25 mouse cellular contexts compared by ENCODE assay signal in the genomic region with DNA sequence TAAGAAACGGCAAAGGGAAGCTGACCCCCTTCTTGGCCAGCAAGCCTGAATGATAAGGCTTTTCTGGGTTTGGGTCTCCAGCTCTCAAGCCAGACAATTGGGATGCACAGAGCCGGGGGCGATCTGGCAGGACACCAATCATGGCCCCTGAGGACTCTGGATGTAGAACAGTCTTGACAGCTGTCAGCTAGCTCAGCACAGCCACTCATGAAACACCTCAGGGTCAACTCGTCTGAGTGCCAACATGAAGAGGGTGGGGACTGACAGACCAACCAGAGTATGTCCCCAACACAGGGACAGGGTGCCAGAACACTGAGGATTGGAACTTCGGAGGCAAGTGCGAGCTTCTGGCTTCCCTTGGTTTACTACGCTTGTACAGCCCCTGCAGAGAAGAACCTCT. TPM values are rescaled to one million over a fixed set of nuclear protein-coding genes. Genes with fewer than 3 reads are reported as not detected.
DNase-seq lines count a peak whose midpoint lies in the region; ATAC-seq and TF ChIP-seq lines count a peak whose summit lies in the region.
"Had no signal": no experiment of that assay in that cellular context is flagged by ENCODE, and none has a peak within 500 bp of the region (broad histone marks: within the 10 kb centered on the region; RNA-seq: fewer than 3 reads in every experiment).

No protein-coding gene starts in this region.

- peak overlapping the region; percentile 8 for H3K27ac ChIP-seq in heart, embryonic 15.5 days
- H3K27ac ChIP-seq in lung, embryonic 15.5 days: peak overlapping the region; percentile 95
- H3K27ac ChIP-seq in lung, postnatal 0 days (ENCODE audit: low read length): peak overlapping the region; percentile 83
- H3K27ac ChIP-seq: forebrain, embryonic 15.5 days; hindbrain, embryonic 13.5 days; left cerebral cortex, adult 2 months; limb, embryonic 10.5 days; liver, embryonic 15.5 days; midbrain, embryonic 12.5 days; stomach, postnatal 0 days had no signal

- H3K4me1 ChIP-seq in heart, embryonic 15.5 days (replicated peaks): peaks cover 19% of the 10 kb centered on the region
- peaks cover 17% of the 10 kb centered on the region for H3K4me1 ChIP-seq in lung, embryonic 15.5 days
- no peaks in the 10 kb centered on the region for H3K4me1 ChIP-seq in lung, postnatal 0 days (ENCODE audit: insufficient read depth, low read depth, low read length)
- H3K4me1 ChIP-seq: forebrain, embryonic 15.5 days; hindbrain, embryonic 13.5 days; midbrain, embryonic 12.5 days had no signal

- TF ChIP-seq EP300 in lung, postnatal 0 days (IDR thresholded peaks at IDR 0.05): peak; percentile 54; the same call in 1 of the 2 replicates

- H3K4me2 ChIP-seq in heart, embryonic 15.5 days: no peak overlapping the region
- H3K4me2 ChIP-seq in lung, embryonic 15.5 days: no peak overlapping the region
- H3K4me2 ChIP-seq in lung, postnatal 0 days (replicated peaks; ENCODE audit: low read depth, low read length): no peak overlapping the region
- H3K4me2 ChIP-seq: forebrain, embryonic 15.5 days; hindbrain, embryonic 13.5 days; liver, embryonic 15.5 days; midbrain, embryonic 12.5 days had no signal

- no peaks in the 10 kb centered on the region for H3K36me3 ChIP-seq in heart, embryonic 15.5 days
- no peaks in the 10 kb centered on the region for H3K36me3 ChIP-seq in lung, embryonic 15.5 days
- no peaks in the 10 kb centered on the region for H3K36me3 ChIP-seq in lung, postnatal 0 days (ENCODE audit: insufficient read depth, low read length)
- H3K36me3 ChIP-seq: forebrain, embryonic 15.5 days; hindbrain, embryonic 13.5 days; limb, embryonic 10.5 days; liver, embryonic 15.5 days; midbrain, embryonic 12.5 days had no signal

- no peak overlapping the region for H3K4me3 ChIP-seq in heart, embryonic 15.5 days
- no peak overlapping the region for H3K4me3 ChIP-seq in lung, embryonic 15.5 days
- H3K4me3 ChIP-seq in lung, postnatal 0 days (ENCODE audit: low read depth, low read length): no peak overlapping the region
- H3K4me3 ChIP-seq: forebrain, embryonic 15.5 days; hindbrain, embryonic 13.5 days; left cerebral cortex, adult 2 months; limb, embryonic 10.5 days; liver, embryonic 15.5 days; midbrain, embryonic 12.5 days had no signal

- no peaks in the 10 kb centered on the region for H3K27me3 ChIP-seq in heart, embryonic 15.5 days
- H3K27me3 ChIP-seq in lung, embryonic 15.5 days: no peaks in the 10 kb centered on the region
- no peaks in the 10 kb centered on the region for H3K27me3 ChIP-seq in lung, postnatal 0 days (replicated peaks; ENCODE audit: insufficient read depth, low read length)
- H3K27me3 ChIP-seq: forebrain, embryonic 15.5 days; hindbrain, embryonic 13.5 days; liver, embryonic 15.5 days; midbrain, embryonic 12.5 days had no signal

- DNase-seq in heart, adult 9 months (ENCODE audit: low spot score in 2 of 2): no peak
- DNase-seq in lung, adult 18-20 months: no peak
- DNase-seq in lung, postnatal 0 days (ENCODE audit: low spot score): peak; percentile 74
- DNase-seq in lung, postnatal 4 days: peak; percentile 55 to 88
- DNase-seq in thymus, postnatal 14 days: no peak
- DNase-seq: adrenal gland, adult 8-10 months; B cell, adult 2 months; cerebellum, adult 8-10 months; gastrocnemius, postnatal 10 days; kidney, adult 18-20 months; kidney, postnatal 4 days; layer of hippocampus, adult 9-11 months; liver; right cerebral cortex, postnatal 14 days had no signal

- no peak for TF ChIP-seq CTCF in lung, postnatal 0 days (IDR thresholded peaks at IDR 0.05)

- H3K9ac ChIP-seq in heart, embryonic 15.5 days: no peak overlapping the region
- H3K9ac ChIP-seq in lung, embryonic 15.5 days: no peak overlapping the region
- H3K9ac ChIP-seq in lung, postnatal 0 days (replicated peaks; ENCODE audit: low read depth): no peak overlapping the region
- H3K9ac ChIP-seq: forebrain, embryonic 15.5 days; hindbrain, embryonic 13.5 days; liver, embryonic 15.5 days; midbrain, embryonic 12.5 days had no signal

- H3K9me3 ChIP-seq in heart, embryonic 15.5 days (replicated peaks): no peaks in the 10 kb centered on the region
- H3K9me3 ChIP-seq in lung, embryonic 15.5 days: no peaks in the 10 kb centered on the region
- no peaks in the 10 kb centered on the region for H3K9me3 ChIP-seq in lung, postnatal 0 days (ENCODE audit: low read length)
- H3K9me3 ChIP-seq: forebrain, embryonic 15.5 days; hindbrain, embryonic 13.5 days; limb, embryonic 10.5 days; liver, embryonic 15.5 days had no signal

- 41% methylated on average over 7 of the region's 7 CpGs for WGBS in heart, embryonic 15.5 days
- 42% methylated on average over 7 of the region's 7 CpGs for WGBS in lung, embryonic 15.5 days
- 47% methylated on average over 7 of the region's 7 CpGs for WGBS in lung, postnatal 0 days

- 0 out of 2 replicates have a peak, but pooled peaks have one; percentile 44 for ATAC-seq in heart, embryonic 15.5 days (replicated peaks; ENCODE audit: insufficient number of reproducible peaks, insufficient read depth, low FRiP score, low read depth)
- peak; percentile 71 for ATAC-seq in lung, embryonic 15.5 days (ENCODE audit: borderline replicate concordance, extremely low read depth, low FRiP score, low TSS enrichment)
- ATAC-seq in lung, postnatal 0 days: peak; percentile 44
- ATAC-seq: activated CD4-positive, CD25-positive, alpha-beta regulatory T cell, adult 4 months; forebrain, embryonic 15.5 days; inflammation-experienced regulatory T-cells, adult 6 months had no signal

RNA-seq across cellular contexts. Expression of a gene that starts 7.9 kb away (rescaled TPM):
- 3.1 TPM in 2 replicates for polyA plus RNA-seq in heart, embryonic 15.5 days (2015; fragmentation: Nextera tagmentation; extraction: Ambion mirVana)
- 2.0 and 2.2 TPM in 2 replicates for polyA plus RNA-seq in lung, embryonic 15.5 days (2015; fragmentation: Nextera tagmentation; extraction: Ambion mirVana)
- polyA plus RNA-seq in lung, postnatal 0 days (2015; fragmentation: Nextera tagmentation; extraction: Ambion mirVana): 1.6 TPM in 2 replicates

RNA-seq across cellular contexts. Expression of a gene that starts 39.8 kb away (rescaled TPM):
- polyA plus RNA-seq in heart, embryonic 15.5 days (2015; fragmentation: Nextera tagmentation; extraction: Ambion mirVana): 0.74 and 0.93 TPM in 2 replicates
- polyA plus RNA-seq in lung, embryonic 15.5 days (2015; fragmentation: Nextera tagmentation; extraction: Ambion mirVana): 0.54 and 0.65 TPM in 2 replicates
- polyA plus RNA-seq in lung, postnatal 0 days (2015; fragmentation: Nextera tagmentation; extraction: Ambion mirVana): 0.23 and 0.60 TPM in 2 replicates
- polyA plus RNA-seq: activated CD4-positive, CD25-positive, alpha-beta regulatory T cell, adult 4 months; inflammation-experienced regulatory T-cells, adult 6 months had no signal

Comparison
In these comparisons a context has a peak if more than half of its experiments do, and no peak if none do; other contexts are left out.
1. DNase-seq: peak in lung, postnatal 0 days (single experiment) and lung, postnatal 4 days (2 of 2); none in heart, adult 9 months (0 of 2), lung, adult 18-20 months (0 of 2) and thymus, postnatal 14 days (single experiment).
2. H3K27ac ChIP-seq: peak in every context shown above with its lines; median percentile 95 in lung, embryonic 15.5 days; 83 in lung, postnatal 0 days; 8 in heart, embryonic 15.5 days.
3. Peak in every context shown above with its lines, with median percentiles within 50 percentile points of each other: ATAC-seq.